Mouse (Mus musculus) erythroblast, embryonic 14.5 days (primary cell): ENCODE data around the gene Stx4a. TPM values are rescaled to one million over a fixed set of nuclear protein-coding genes. Genes with fewer than 3 reads are reported as not detected.

Experiments used
- H3K27me3 ChIP-seq: 2 replicates; pipeline ENCODE4 v1.6.1; 2012; ENCODE audit warnings: inconsistent platforms; ENCODE audit not compliant: control insufficient read depth
- H3K36me3 ChIP-seq: 2 replicates; pipeline ENCODE4 v1.6.1; 2012; ENCODE audit warnings: mild to moderate bottlenecking, inconsistent platforms; ENCODE audit not compliant: control insufficient read depth
- H3K4me1 ChIP-seq: 2 replicates; pipeline ENCODE4 v1.6.1; 2012; ENCODE audit warnings: inconsistent platforms; ENCODE audit not compliant: control insufficient read depth
- H3K4me3 ChIP-seq: replicated peaks from 2 replicates; pipeline ENCODE3; 2012; ENCODE audit warnings: moderate library complexity, mild to moderate bottlenecking, inconsistent platforms
- H3K9me3 ChIP-seq: 2 replicates; pipeline ENCODE4 v1.6.1; 2012; ENCODE audit warnings: low read length, inconsistent platforms, mixed read lengths; ENCODE audit not compliant: control insufficient read depth
- GATA1 ChIP-seq: IDR thresholded peaks from 2 replicates; pipeline ENCODE4 v1.6.1; 2012; ENCODE audit warnings: low read length, inconsistent platforms, mixed read lengths
- TAL1 ChIP-seq: IDR thresholded peaks from 3 replicates; pipeline ENCODE4 v1.6.1; 2012; ENCODE audit warnings: low read length, inconsistent platforms, mixed read lengths
- polyA plus RNA-seq: library from polyadenylated mRNA; stranded (reverse); fragments of >175 nt; gene quantifications from 2 replicates; pipeline ENCODE4 v1.2.3, GENCODE M21; 2012

Gene Stx4a
- polyA plus RNA-seq, 1 experiment, result 1.4 TPM

GRCm38 (mm10) chr7:127812292-127812691, 11.8 kb upstream of the Stx4a start:
- H3K4me1 ChIP-seq, result peaks cover 22% of the 10 kb centered on the region
- H3K27me3 ChIP-seq, result no peaks in the 10 kb centered on the region
- TF ChIP-seq GATA1 (no peak), TAL1 (no peak)
- no peak overlapping the region for H3K4me3 ChIP-seq
- H3K36me3 ChIP-seq, result no peaks in the 10 kb centered on the region
- H3K9me3 ChIP-seq, result no peaks in the 10 kb centered on the region

DNA sequence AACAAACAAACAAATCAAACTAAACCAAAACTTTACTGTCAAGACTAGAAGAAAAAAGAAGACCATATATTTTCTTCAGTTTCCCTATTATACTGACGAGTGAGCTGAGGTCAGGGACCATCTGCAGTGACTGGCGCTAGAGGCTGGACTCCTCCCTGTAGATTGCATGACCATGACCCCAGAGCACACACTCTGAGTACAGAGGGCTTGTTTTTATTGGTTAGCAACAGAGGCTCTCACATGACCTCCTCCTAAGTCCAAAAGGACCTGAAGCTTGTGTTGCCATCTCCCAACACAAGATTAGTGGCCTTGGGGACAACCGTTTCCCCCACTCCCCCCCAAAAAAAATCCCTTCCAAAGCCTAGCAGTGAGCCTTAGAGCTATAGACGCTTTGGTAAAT, 10.3 kb upstream of the Stx4a start:
- Histone ChIP-seq H3K27me3 (no peaks in the 10 kb centered on the region), H3K4me1 (peaks cover 12% of the 10 kb centered on the region), H3K9me3 (no peaks in the 10 kb centered on the region), H3K4me3 (no peak overlapping the region), H3K36me3 (no peaks in the 10 kb centered on the region)
- no peak for TF ChIP-seq GATA1
- TF ChIP-seq TAL1, result no peak

GRCm38 (mm10) chr7:127814241-127814921, 9.7 kb upstream of the Stx4a start:
- peaks cover 8% of the 10 kb centered on the region for H3K4me1 ChIP-seq
- no peaks in the 10 kb centered on the region for H3K27me3 ChIP-seq
- H3K36me3 ChIP-seq, result no peaks in the 10 kb centered on the region
- no peak overlapping the region for H3K4me3 ChIP-seq
- TF ChIP-seq GATA1 (no peak), TAL1 (no peak)
- no peaks in the 10 kb centered on the region for H3K9me3 ChIP-seq

GRCm38 (mm10) chr7:127815116-127815665, 8.9 kb upstream of the Stx4a start:
- H3K9me3 ChIP-seq, result no peaks in the 10 kb centered on the region
- TF ChIP-seq GATA1, result no peak
- no peak for TF ChIP-seq TAL1
- no peak overlapping the region for H3K4me3 ChIP-seq
- no peaks in the 10 kb centered on the region for H3K36me3 ChIP-seq
- peaks cover 8% of the 10 kb centered on the region for H3K4me1 ChIP-seq
- H3K27me3 ChIP-seq, result no peaks in the 10 kb centered on the region

GRCm38 (mm10) chr7:127815954-127816821, 7.9 kb upstream of the Stx4a start:
- Histone ChIP-seq H3K4me3 (no peak overlapping the region), H3K9me3 (no peaks in the 10 kb centered on the region), H3K27me3 (no peaks in the 10 kb centered on the region), H3K4me1 (peaks cover 8% of the 10 kb centered on the region), H3K36me3 (no peaks in the 10 kb centered on the region)
- TF ChIP-seq GATA1, result no peak
- 0 out of 3 replicates have a peak, but pooled peaks have one; percentile 19 for TF ChIP-seq TAL1

GRCm38 (mm10) chr7:127817053-127817452, 7.0 kb upstream of the Stx4a start:
- Histone ChIP-seq H3K4me3 (no peak overlapping the region), H3K27me3 (no peaks in the 10 kb centered on the region), H3K9me3 (no peaks in the 10 kb centered on the region), H3K36me3 (no peaks in the 10 kb centered on the region), H3K4me1 (peaks cover 8% of the 10 kb centered on the region)
- TF ChIP-seq TAL1 (no peak), GATA1 (no peak)

- H3K27me3 ChIP-seq, result no peaks in the 10 kb centered on the region
- peaks cover 8% of the 10 kb centered on the region for H3K4me1 ChIP-seq
- TF ChIP-seq TAL1 (no peak), GATA1 (no peak)
- no peaks in the 10 kb centered on the region for H3K36me3 ChIP-seq
- H3K9me3 ChIP-seq, result no peaks in the 10 kb centered on the region
- H3K4me3 ChIP-seq, result no peak overlapping the region
These were observed 6.3 kb upstream of the Stx4a start for GRCm38 (mm10) chr7:127817776-127818175.

DNA sequence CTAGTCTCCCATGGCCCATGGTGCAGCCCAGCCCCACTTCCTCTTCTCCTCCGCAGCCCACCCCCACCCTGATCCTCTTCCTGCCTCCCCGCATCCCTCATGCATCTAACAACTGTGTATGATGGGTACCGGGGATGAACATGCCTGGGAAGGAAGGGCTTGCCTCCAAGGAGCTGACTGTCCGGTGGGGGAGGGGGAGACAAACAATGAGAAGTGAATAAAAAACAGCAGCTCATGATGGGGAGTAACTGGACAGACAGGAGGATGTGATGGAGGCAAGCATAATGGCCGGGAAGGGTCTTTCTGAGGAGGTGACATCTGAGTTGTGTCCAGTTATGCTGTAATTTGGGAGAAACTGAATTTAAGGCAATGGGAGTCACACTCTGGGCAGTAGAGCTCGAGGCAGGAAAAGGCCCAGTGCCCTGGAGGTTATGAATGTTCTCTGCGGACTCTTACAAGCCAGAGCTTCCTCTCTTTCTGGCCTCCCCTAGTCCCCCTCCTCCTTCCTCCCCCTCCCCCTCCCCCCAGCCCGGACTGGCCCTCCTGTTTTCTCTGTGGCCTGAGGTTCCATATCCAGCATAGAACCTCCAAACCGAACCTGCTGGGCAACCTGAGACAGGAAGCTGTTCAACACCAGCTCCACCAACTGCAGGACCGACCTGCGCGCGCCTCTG, 3.1 kb upstream of the Stx4a start:
- H3K27me3 ChIP-seq, result peaks cover 26% of the 10 kb centered on the region
- H3K4me1 ChIP-seq, result peaks cover 2% of the 10 kb centered on the region; the same call in 1 of the 2 replicates
- H3K4me3 ChIP-seq, result no peak overlapping the region
- no peaks in the 10 kb centered on the region for H3K36me3 ChIP-seq
- no peaks in the 10 kb centered on the region for H3K9me3 ChIP-seq
- TF ChIP-seq GATA1 (no peak), TAL1 (no peak)

DNA sequence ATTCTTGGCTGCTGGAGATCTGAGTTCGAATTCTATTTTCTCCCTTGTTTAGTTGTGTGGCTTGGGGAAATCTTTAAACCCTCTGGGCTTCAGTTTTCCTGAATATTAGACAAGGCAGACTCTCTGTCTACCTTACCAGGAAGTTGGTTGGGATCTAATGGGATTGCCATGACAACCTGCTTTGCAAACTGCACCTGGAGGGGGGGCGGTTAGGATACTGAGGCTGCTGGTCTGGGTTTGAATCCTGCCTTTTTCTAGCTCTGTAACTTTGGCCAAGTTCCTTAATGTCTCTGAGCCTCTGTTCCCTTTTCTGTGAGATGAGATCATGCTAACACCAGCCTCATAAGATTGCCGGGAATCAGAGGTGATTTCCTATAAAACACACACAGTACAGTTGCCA, 1.6 kb upstream of the Stx4a start:
- no peaks in the 10 kb centered on the region for H3K36me3 ChIP-seq
- no peaks in the 10 kb centered on the region for H3K4me1 ChIP-seq
- no peak overlapping the region for H3K4me3 ChIP-seq
- TF ChIP-seq GATA1 (no peak), TAL1 (no peak)
- H3K27me3 ChIP-seq, result peaks cover 26% of the 10 kb centered on the region
- no peaks in the 10 kb centered on the region for H3K9me3 ChIP-seq
